Mouse (Mus musculus): ENCODE data around the gene Kif19a.

Gene Kif19a

GRCm38 (mm10) chr11:114780076-114780475 is 14.9 kb downstream of the Kif19a start:
- DNase-seq (ENCODE audit: low read depth, low spot score) = no peak

DNA sequence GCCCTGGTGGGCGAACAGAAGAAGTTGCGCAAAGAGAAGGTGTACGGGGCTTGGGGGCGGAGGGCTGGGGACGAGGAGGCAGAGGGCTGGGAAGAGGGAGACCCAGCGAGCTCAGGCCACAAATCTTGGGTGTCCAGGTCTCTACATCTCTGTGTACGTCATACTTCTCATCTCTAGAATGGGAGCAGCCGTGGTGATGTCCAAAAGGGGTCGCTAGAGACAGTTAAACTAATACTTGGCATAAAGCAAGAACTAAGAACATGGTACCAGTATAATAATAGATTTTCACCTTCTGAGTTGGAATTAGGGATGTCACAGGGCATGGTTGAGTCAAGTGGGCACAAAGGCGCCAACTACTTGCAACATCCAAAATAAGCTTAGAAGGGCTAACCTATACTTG is 20.7 kb downstream of the Kif19a start:
- DNase-seq (ENCODE audit: low read depth, low spot score) = no peak

- DNase-seq (ENCODE audit: low read depth, low spot score) = no peak
Measured at GRCm38 (mm10) chr11:114786326-114786725, 21.1 kb downstream of the Kif19a start.

DNA sequence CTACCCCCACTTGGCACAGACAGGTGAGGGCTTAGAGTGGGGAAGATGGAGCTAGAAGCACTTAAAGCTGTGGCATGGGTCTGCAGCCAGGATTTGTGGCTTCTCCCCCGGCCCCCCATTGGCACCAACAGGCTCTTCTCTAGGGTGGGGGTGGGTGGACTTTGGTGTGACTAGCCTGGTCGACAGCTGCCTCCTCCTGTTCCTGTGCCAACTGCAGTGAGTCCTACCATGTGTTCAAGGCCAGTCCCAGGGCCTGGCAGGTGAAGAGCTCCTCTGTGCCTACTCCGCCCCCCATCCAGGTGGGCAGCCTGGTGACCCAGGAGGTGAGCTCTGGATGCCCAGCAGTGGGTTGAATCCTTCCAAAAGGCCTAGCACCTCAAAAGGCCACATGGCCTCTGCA is 22.4 kb downstream of the Kif19a start:
- no peak for DNase-seq (ENCODE audit: low read depth, low spot score)

GRCm38 (mm10) chr11:114789061-114789714 is 24.0 kb downstream of the Kif19a start:
- no peak for DNase-seq (ENCODE audit: low read depth, low spot score)

- DNase-seq (ENCODE audit: low read depth, low spot score) = no peak
Measured at GRCm38 (mm10) chr11:114789716-114790115, 24.5 kb downstream of the Kif19a start.

- DNase-seq (ENCODE audit: low read depth, low spot score) = no peak
Measured at GRCm38 (mm10) chr11:114790171-114790570, 25.0 kb downstream of the Kif19a start.

DNA sequence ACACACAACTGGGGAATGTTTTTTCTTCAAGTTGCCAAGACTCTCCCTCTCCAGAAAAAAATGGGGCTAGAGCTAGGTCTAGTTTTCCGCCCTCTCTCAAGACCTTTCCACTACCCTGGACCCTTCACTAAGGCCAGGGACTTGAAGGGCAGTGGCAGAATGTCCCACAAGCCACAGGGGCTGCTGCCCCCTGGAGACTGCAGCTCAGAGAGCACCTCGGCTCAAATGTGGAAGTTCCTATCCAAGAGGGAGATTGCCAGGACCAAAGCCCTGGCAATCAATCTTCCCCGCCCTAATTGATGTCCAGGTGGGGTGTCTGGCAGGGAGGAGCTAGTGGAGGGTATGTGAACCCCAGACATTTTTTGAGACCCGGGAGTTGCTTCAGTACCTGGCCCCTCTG is 25.7 kb downstream of the Kif19a start:
- DNase-seq (ENCODE audit: low read depth, low spot score) = no peak

- no peak for DNase-seq (ENCODE audit: low read depth, low spot score)
Measured at GRCm38 (mm10) chr11:114791351-114791889, 26.2 kb downstream of the Kif19a start.

DNA sequence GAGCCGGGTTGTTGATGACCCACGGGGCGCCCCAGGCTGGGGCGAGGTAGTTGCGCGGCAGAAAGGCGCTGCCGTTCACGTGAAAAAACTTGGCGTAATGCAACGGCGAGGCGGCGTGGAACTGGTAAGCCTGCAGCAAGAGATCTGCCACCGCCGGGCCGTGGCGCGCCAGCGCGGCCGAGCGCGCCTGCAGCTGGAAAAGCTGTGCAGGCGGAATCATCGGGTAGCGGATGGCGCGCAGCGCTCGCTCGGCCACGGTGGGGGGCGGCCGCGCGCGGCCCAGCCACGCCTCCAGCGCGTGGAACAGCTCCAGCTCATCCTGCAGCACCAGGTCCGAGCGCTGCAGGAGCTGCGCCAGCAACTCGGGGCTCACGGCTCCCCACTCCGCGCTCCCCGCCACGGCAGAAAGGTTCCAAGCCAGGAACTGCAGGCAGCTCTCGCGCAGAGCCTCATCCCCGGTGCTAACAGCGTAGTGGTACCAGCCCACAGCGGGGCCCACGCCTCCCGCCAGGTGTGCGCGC is 26.8 kb downstream of the Kif19a start:
- no peak for DNase-seq (ENCODE audit: low read depth, low spot score)

- no peak for DNase-seq (ENCODE audit: low read depth, low spot score)
Measured at GRCm38 (mm10) chr11:114792931-114793494, 27.8 kb downstream of the Kif19a start.

DNA sequence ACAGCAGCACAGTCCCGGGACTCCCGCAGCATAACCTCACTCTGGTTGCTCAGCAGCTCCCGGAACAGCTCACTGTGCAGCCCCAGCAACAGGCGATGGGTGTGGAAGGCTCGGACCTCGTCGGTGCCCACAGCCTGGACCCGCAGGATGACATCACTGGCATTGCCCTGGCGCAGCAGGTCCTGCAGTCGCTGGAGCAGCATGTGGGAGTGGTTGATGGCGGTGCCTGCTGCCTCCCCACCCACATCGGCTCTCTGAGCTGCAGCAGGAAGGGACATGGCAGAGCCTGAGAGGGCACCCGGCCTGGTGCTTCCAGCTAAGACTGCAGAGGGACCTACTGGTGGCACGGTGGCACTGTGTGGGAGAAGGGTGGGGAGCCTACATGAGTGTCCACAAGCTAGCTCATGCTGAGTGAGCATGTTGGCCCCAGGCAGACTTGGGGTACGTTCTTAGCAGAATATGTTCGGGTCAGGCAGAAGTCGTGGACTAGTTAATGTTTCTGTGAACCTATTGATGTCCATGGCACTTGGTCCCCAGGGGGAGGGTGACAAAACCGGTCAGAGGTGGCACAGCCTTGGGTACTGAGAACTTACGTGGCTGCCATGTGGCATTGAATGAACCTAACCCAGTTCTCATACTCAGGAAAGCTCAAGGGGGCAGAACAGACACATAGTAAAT is 28.8 kb downstream of the Kif19a start:
- no peak for DNase-seq (ENCODE audit: low read depth, low spot score)

- no peak for DNase-seq (ENCODE audit: low read depth, low spot score)
Measured at GRCm38 (mm10) chr11:114794691-114795090, 29.5 kb downstream of the Kif19a start.

GRCm38 (mm10) chr11:114795231-114795746 is 30.1 kb downstream of the Kif19a start:
- DNase-seq (ENCODE audit: low read depth, low spot score) = no peak

- no peak for DNase-seq (ENCODE audit: low read depth, low spot score)
Measured at GRCm38 (mm10) chr11:114795848-114796322, 30.7 kb downstream of the Kif19a start, which contains the start of gene Btbd17. Gene Btbd17, minus strand, starts transcription at chr11:114795945.

DNA sequence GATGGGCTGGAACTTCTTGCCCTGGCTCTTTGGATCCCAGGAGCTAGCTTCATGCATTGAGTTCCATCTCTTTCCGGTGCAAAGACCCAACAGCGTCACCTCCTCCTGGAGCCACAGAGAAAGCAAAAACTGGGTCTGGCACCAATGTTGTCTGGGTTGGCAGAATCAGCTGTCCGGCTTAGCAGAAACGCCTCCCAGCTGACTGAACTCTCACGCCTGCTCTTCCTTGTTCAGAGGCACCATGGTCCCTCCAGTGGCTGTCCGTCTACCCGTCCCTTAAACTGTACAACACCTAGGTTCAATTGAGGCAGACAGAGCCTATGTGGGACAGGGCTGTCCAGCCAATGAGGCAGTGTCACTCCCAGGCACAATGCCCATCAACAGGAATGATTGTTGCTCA is 32.0 kb downstream of the Kif19a start:
- no peak for DNase-seq (ENCODE audit: low read depth, low spot score)

DNA sequence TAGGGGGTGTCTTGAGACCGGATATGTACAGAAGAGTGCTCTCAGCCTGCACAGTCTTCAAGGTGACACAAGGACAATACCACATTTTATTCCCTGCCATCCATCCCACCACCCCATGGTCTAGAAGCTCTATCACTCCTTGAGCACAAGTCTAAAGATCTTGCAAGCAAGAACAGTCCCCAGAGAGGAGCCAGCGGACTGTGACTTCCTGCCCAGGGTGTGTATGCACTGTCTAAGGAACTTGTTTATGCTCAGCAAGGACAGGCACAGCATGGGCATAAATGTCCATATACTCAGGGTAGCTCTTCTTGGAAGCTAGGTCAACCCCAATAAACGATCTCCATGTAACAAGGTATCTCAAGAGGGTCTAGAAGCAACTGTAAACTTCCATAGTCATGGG is 32.8 kb downstream of the Kif19a start:
- DNase-seq (ENCODE audit: low read depth, low spot score) = no peak

DNA sequence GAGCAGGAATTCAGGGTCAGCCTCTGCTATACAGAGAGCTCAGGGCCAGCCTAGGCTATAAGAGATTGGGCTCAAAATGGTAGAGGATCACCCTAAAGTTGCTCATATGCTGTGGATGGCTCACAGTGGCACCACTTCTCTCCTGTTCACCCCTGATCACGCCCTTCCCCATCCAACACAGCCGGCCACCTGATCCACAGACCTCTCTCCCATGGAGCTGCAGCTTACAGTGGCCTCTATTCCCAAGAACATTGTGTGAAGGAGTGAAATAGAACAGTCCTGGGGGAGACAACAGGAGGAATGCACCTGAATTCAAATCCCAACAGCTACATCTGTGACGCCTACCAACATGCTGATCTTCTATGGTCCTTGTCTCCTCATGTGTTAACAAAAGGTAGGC is 33.4 kb downstream of the Kif19a start, which contains the start of gene Gpr142:
TSS of gene Gpr142 (plus strand) at position 301 of the 400 bp plus-strand sequence.
- DNase-seq (ENCODE audit: low read depth, low spot score) = no peak

GRCm38 (mm10) chr11:114801906-114802305 is 36.7 kb downstream of the Kif19a start:
- DNase-seq (ENCODE audit: low read depth, low spot score) = no peak

GRCm38 (mm10) chr11:114802540-114803267 is 37.5 kb downstream of the Kif19a start:
- no peak for DNase-seq (ENCODE audit: low read depth, low spot score)

GRCm38 (mm10) chr11:114803990-114804389 is 38.8 kb downstream of the Kif19a start:
- no peak for DNase-seq (ENCODE audit: low read depth, low spot score)
